Mouse (Mus musculus) liver, postnatal 0 days (tissue): ENCODE results near the gene Csf1.

Source experiments
- CTCF ChIP-seq: sonication (generic); IDR thresholded peaks from 2 replicates; pipeline ENCODE4 v1.5.1; 2016; ENCODE audit warnings: antibody characterized with exemption, low read depth
- EP300 ChIP-seq: IDR thresholded peaks from 2 replicates; pipeline ENCODE4 v1.6.1; 2016; ENCODE audit warnings: antibody characterized with exemption, low read depth, mild to moderate bottlenecking

GRCm38 (mm10) chr3:107756481-107756866 lies 3.8 kb downstream of the Csf1 start:
- TF ChIP-seq CTCF, result no peak
- TF ChIP-seq EP300, result no peak
